Mouse (Mus musculus) kidney, postnatal 10 days (tissue): ENCODE results near the gene Pla2g15.
A peak's percentile ranks its signal among the peaks of the same experiment; 100 is the strongest.
"Not testable (repeated sequence)": the region's sequence is repeated elsewhere in the genome, so short reads cannot be mapped to it uniquely, and the experiment has no call there.

Experiments used
- DNase-seq: peaks from one replicate; pipeline ENCODE4 v3.0.0; 2021; ENCODE audit warnings: mixed read lengths

Pla2g15 gene

GRCm38 (mm10) chr8:106169934-106170480 is 19.8 kb downstream of the Pla2g15 start:
- no peak for DNase-seq

- no peak for DNase-seq
Measured at GRCm38 (mm10) chr8:106173566-106173965, 23.4 kb downstream of the Pla2g15 start.

- DNase-seq, result no peak
Measured at GRCm38 (mm10) chr8:106176891-106177290, 26.7 kb downstream of the Pla2g15 start.

GRCm38 (mm10) chr8:106177594-106177993 is 27.4 kb downstream of the Pla2g15 start:
- DNase-seq, result no peak

GRCm38 (mm10) chr8:106178428-106178827 is 28.2 kb downstream of the Pla2g15 start:
- DNase-seq, result no peak

- no peak for DNase-seq
Measured at GRCm38 (mm10) chr8:106185628-106186270, 35.5 kb downstream of the Pla2g15 start.

GRCm38 (mm10) chr8:106186394-106186793 is 36.2 kb downstream of the Pla2g15 start:
- no peak for DNase-seq

GRCm38 (mm10) chr8:106189162-106189561 is 39.0 kb downstream of the Pla2g15 start:
- DNase-seq, result no peak

- DNase-seq, result no peak
Measured at GRCm38 (mm10) chr8:106191639-106192038, 41.4 kb downstream of the Pla2g15 start.

GRCm38 (mm10) chr8:106193162-106193561 is 43.0 kb downstream of the Pla2g15 start:
- DNase-seq, result no peak

- DNase-seq, result no peak
Measured at GRCm38 (mm10) chr8:106194062-106194461, 43.9 kb downstream of the Pla2g15 start.

- peak; percentile 63 for DNase-seq
Measured at GRCm38 (mm10) chr8:106198741-106199140, 48.5 kb downstream of the Pla2g15 start.

- not testable (repeated sequence) for DNase-seq
Measured at GRCm38 (mm10) chr8:106199596-106199995, 49.4 kb downstream of the Pla2g15 start.

- DNase-seq, result no peak
Measured at GRCm38 (mm10) chr8:106210035-106210731, 60.0 kb downstream of the Pla2g15 start.

GRCm38 (mm10) chr8:106210821-106211345 is 60.7 kb downstream of the Pla2g15 start, which contains the start of the genes Slc7a6os and Prmt7:
TSS of gene Slc7a6os (minus strand) at chr8:106210935.
TSS of gene Prmt7 (plus strand) at chr8:106210936.
- peak; percentile 98 for DNase-seq

- no peak for DNase-seq
Measured at GRCm38 (mm10) chr8:106211421-106211820, 61.2 kb downstream of the Pla2g15 start.

- no peak for DNase-seq
Measured at GRCm38 (mm10) chr8:106213959-106214358, 63.8 kb downstream of the Pla2g15 start.
